Mouse (Mus musculus) intestine, postnatal 0 days (tissue): ENCODE results near the gene Adra1b. TPM values are rescaled to one million over a fixed set of nuclear protein-coding genes. Genes with fewer than 3 reads are reported as not detected.

Experiments
- ATAC-seq: fragments of 200-750 bp; cut with Nextera tagmentation; 2 replicates; pipeline ENCODE4 v1.8.0; 2017; ENCODE audit warnings: mild to moderate bottlenecking, moderate TSS enrichment, moderate library complexity
- H3K27ac ChIP-seq: fragments of 300-500 bp; sonication (generic); 2 replicates; pipeline ENCODE4 v1.5.1; 2014; ENCODE audit warnings: mild to moderate bottlenecking, low read depth, low read length, moderate library complexity
- H3K27me3 ChIP-seq: fragments of 300-500 bp; sonication (generic); replicated peaks from 2 replicates; pipeline ENCODE4 v1.6.1; 2014; ENCODE audit warnings: low read length, mixed read lengths; ENCODE audit not compliant: control insufficient read depth, insufficient read depth
- H3K36me3 ChIP-seq: fragments of 300-500 bp; sonication (generic); 2 replicates; pipeline ENCODE4 v1.6.1; 2014; ENCODE audit warnings: mild to moderate bottlenecking, moderate library complexity; ENCODE audit not compliant: control insufficient read depth, insufficient read depth
- H3K4me1 ChIP-seq: fragments of 300-500 bp; sonication (generic); replicated peaks from 2 replicates; pipeline ENCODE4 v1.6.1; 2014; ENCODE audit warnings: antibody characterized with exemption, low read length, mixed read lengths; ENCODE audit not compliant: control insufficient read depth, insufficient read depth
- H3K4me2 ChIP-seq: fragments of 300-500 bp; sonication (generic); replicated peaks from 2 replicates; pipeline ENCODE4 v1.6.1; 2014; ENCODE audit warnings: low read depth, mild to moderate bottlenecking, moderate library complexity
- H3K4me3 ChIP-seq: fragments of 300-500 bp; sonication (generic); 2 replicates; pipeline ENCODE4 v1.5.1; 2014; ENCODE audit warnings: low read depth, low read length
- H3K9ac ChIP-seq: fragments of 300-500 bp; sonication (generic); 2 replicates; pipeline ENCODE4 v1.6.1; 2014; ENCODE audit warnings: mild to moderate bottlenecking, low read depth, low read length
- H3K9me3 ChIP-seq: fragments of 300-500 bp; sonication (generic); 2 replicates; pipeline ENCODE4 v1.6.1; 2016; ENCODE audit warnings: mixed run types; ENCODE audit not compliant: control insufficient read depth
- CTCF ChIP-seq: sonication (generic); IDR thresholded peaks from 2 replicates; pipeline ENCODE4 v1.5.1; 2016; ENCODE audit warnings: low read depth, mild to moderate bottlenecking, control low read depth, antibody characterized with exemption, moderate library complexity
- WGBS: fragments of 180-500 bp; shearing (Covaris S2); extraction: QIAGEN DNeasy Blood & Tissue Kit; methylation state at CpG from one replicate; pipeline ENCODE4 v1.1.7; 2014; 5-methylcytosine and 5-hydroxymethylcytosine counted together
- polyA plus RNA-seq: library from polyadenylated mRNA; unstranded; fragments of >200 nt; fragmentation: Nextera tagmentation; extraction: Ambion mirVana; gene quantifications from 2 replicates; pipeline ENCODE4 v1.2.1, GENCODE M21; 2015

The Adra1b gene
- polyA plus RNA-seq, 1 experiment from 2014 or later, result 0.27 TPM

- no peaks in the 10 kb centered on the region for H3K9me3 ChIP-seq
Observed at GRCm38 (mm10) chr11:43727796-43728195, 173.2 kb downstream of the Adra1b start.

More at GRCm38 (mm10) chr11:43727796-43728195, 173.2 kb downstream of the Adra1b start:
- no peaks in the 10 kb centered on the region for H3K4me1 ChIP-seq
- no peak overlapping the region for H3K4me3 ChIP-seq
- ATAC-seq, result no peak
- H3K27me3 ChIP-seq, result no peaks in the 10 kb centered on the region
- no peak for TF ChIP-seq CTCF
- H3K4me2 ChIP-seq, result no peak overlapping the region
- peaks cover 41% of the 10 kb centered on the region for H3K36me3 ChIP-seq
- WGBS, result 70% methylated on average over 7 of the region's 7 CpGs
- no peak overlapping the region for H3K9ac ChIP-seq
- H3K27ac ChIP-seq, result no peak overlapping the region

Other genes with a start within 250 kb of the Adra1b start
- gene Pwwp2a, start 219.2 kb downstream of the Adra1b start, polyA plus RNA-seq, result 12.1 and 12.5 TPM in 2 replicates
- gene Ttc1, start 153.2 kb downstream of the Adra1b start, polyA plus RNA-seq, result 54.6 and 58.3 TPM in 2 replicates